Mouse (Mus musculus): Measurements from ENCODE around the gene G6pc3.
"Not testable (repeated sequence)": the region's sequence is repeated elsewhere in the genome, so short reads cannot be mapped to it uniquely, and the experiment has no call there.

Gene G6pc3

GRCm38 (mm10) chr11:102189461-102190436, at the start of gene G6pc3:
Gene G6pc3 (plus strand): TSS chr11:102189620.
- DNase-seq (ENCODE audit: inconsistent age in 2 of 2, low spot score in 1 of 2), result peak; percentile 94 to 98

- DNase-seq (ENCODE audit: inconsistent age in 2 of 2, low spot score in 1 of 2), result peak; percentile 45 to 88
Measured at GRCm38 (mm10) chr11:102140508-102140907, 48.9 kb upstream of the G6pc3 start.

GRCm38 (mm10) chr11:102142355-102142754, 47.1 kb upstream of the G6pc3 start:
- DNase-seq (ENCODE audit: inconsistent age in 2 of 2, low spot score in 1 of 2), result no peak

GRCm38 (mm10) chr11:102144957-102145470, 44.4 kb upstream of the G6pc3 start:
- no peak for DNase-seq (ENCODE audit: inconsistent age in 2 of 2, low spot score in 1 of 2)

GRCm38 (mm10) chr11:102145471-102146001, 43.9 kb upstream of the G6pc3 start, which contains the start of gene Nags:
Gene Nags (plus strand): TSS chr11:102145513.
- peak in 1 of 2 experiments; percentile 26 for DNase-seq (ENCODE audit: inconsistent age in 2 of 2, low spot score in 1 of 2)

GRCm38 (mm10) chr11:102146005-102146404, 43.4 kb upstream of the G6pc3 start:
- peak in 1 of 2 experiments; percentile 52 for DNase-seq (ENCODE audit: inconsistent age in 2 of 2, low spot score in 1 of 2)

GRCm38 (mm10) chr11:102146531-102146930, 42.9 kb upstream of the G6pc3 start:
- no peak for DNase-seq (ENCODE audit: inconsistent age in 2 of 2, low spot score in 1 of 2)

GRCm38 (mm10) chr11:102147213-102147989, 42.0 kb upstream of the G6pc3 start:
- peak in 1 of 2 experiments; percentile 38 for DNase-seq (ENCODE audit: inconsistent age in 2 of 2, low spot score in 1 of 2)

GRCm38 (mm10) chr11:102156039-102156785, 33.2 kb upstream of the G6pc3 start, which contains the start of gene Tmem101:
Gene Tmem101 (minus strand): TSS chr11:102156404.
- peak; percentile 91 to 97 for DNase-seq (ENCODE audit: inconsistent age in 2 of 2, low spot score in 1 of 2)

- DNase-seq (ENCODE audit: inconsistent age in 2 of 2, low spot score in 1 of 2), result no peak
Measured at GRCm38 (mm10) chr11:102156786-102157089, 32.7 kb upstream of the G6pc3 start.

- not testable (repeated sequence) for DNase-seq (ENCODE audit: inconsistent age in 2 of 2, low spot score in 1 of 2)
Measured at GRCm38 (mm10) chr11:102158024-102158423, 31.4 kb upstream of the G6pc3 start.

GRCm38 (mm10) chr11:102159781-102160180, 29.6 kb upstream of the G6pc3 start:
- peak in 1 of 2 experiments; percentile 69 for DNase-seq (ENCODE audit: inconsistent age in 2 of 2, low spot score in 1 of 2)

GRCm38 (mm10) chr11:102165971-102166722, 23.3 kb upstream of the G6pc3 start:
- DNase-seq (ENCODE audit: inconsistent age in 2 of 2, low spot score in 1 of 2), result no peak

GRCm38 (mm10) chr11:102167539-102167938, 21.9 kb upstream of the G6pc3 start:
- no peak for DNase-seq (ENCODE audit: inconsistent age in 2 of 2, low spot score in 1 of 2)

- DNase-seq (ENCODE audit: inconsistent age in 2 of 2, low spot score in 1 of 2), result no peak
Measured at GRCm38 (mm10) chr11:102168689-102169088, 20.7 kb upstream of the G6pc3 start.

GRCm38 (mm10) chr11:102179836-102180235, 9.6 kb upstream of the G6pc3 start:
- DNase-seq (ENCODE audit: inconsistent age in 2 of 2, low spot score in 1 of 2), result no peak

GRCm38 (mm10) chr11:102184253-102184645, 5.2 kb upstream of the G6pc3 start:
- DNase-seq (ENCODE audit: inconsistent age in 2 of 2, low spot score in 1 of 2), result no peak

GRCm38 (mm10) chr11:102184646-102185495, 4.5 kb upstream of the G6pc3 start, which contains the start of gene Lsm12:
Gene Lsm12 (minus strand): TSS chr11:102185296.
- DNase-seq (ENCODE audit: inconsistent age in 2 of 2, low spot score in 1 of 2), result peak; percentile 96 to 98

GRCm38 (mm10) chr11:102185677-102186076, 3.7 kb upstream of the G6pc3 start:
- DNase-seq (ENCODE audit: inconsistent age in 2 of 2, low spot score in 1 of 2), result no peak
